Mouse (Mus musculus): ENCODE measurements around the gene Fgf13. TPM values are rescaled to one million over a fixed set of nuclear protein-coding genes. Genes with fewer than 3 reads are reported as not detected.
A peak's percentile ranks its signal among the peaks of the same experiment; 100 is the strongest.

The Fgf13 gene
- polyA plus RNA-seq (2015; fragmentation: Nextera tagmentation; extraction: Ambion mirVana), result 161 and 164 TPM in 2 replicates

- Histone ChIP-seq H3K9ac (peak within 1 kb of the TSS; percentile 78), H3K27me3 (no peaks in the 10 kb centered on the region), H3K4me3 (peak within 1 kb of the TSS; percentile 55), H3K4me2 (peak within 1 kb of the TSS; percentile 59), H3K36me3 (no peaks in the 10 kb centered on the region), H3K9me3 (no peaks in the 10 kb centered on the region), H3K4me1 (replicated peaks) (peaks cover 4% of the 10 kb centered on the region; the same call in 1 of the 2 replicates), H3K27ac (peak within 1 kb of the TSS; percentile 86)
- WGBS, result 16% methylated on average over 47 of the region's 47 CpGs
- peak; percentile 47 for ATAC-seq (ENCODE audit: low FRiP score)
Measured at GRCm38 (mm10) chrX:59567695-59568431, at the start of gene Fgf13. Gene Fgf13 (minus strand): TSS chrX:59568071.

- H3K27me3 ChIP-seq, result no peaks in the 10 kb centered on the region
- no peaks in the 10 kb centered on the region for H3K9me3 ChIP-seq
- no peak for ATAC-seq (ENCODE audit: low FRiP score)
- 69% methylated on average over 1 of the region's 1 CpGs for WGBS
- no peaks in the 10 kb centered on the region for H3K36me3 ChIP-seq
- no peak overlapping the region for H3K4me3 ChIP-seq
- no peak overlapping the region for H3K9ac ChIP-seq
- no peak overlapping the region for H3K27ac ChIP-seq
- no peaks in the 10 kb centered on the region for H3K4me1 ChIP-seq (replicated peaks)
- no peak overlapping the region for H3K4me2 ChIP-seq
Measured at GRCm38 (mm10) chrX:59606535-59606934, 38.7 kb upstream of the Fgf13 start.

- H3K36me3 ChIP-seq, result no peaks in the 10 kb centered on the region
- H3K4me2 ChIP-seq, result no peak overlapping the region
- no peak overlapping the region for H3K4me3 ChIP-seq
- H3K9me3 ChIP-seq, result no peaks in the 10 kb centered on the region
- no peaks in the 10 kb centered on the region for H3K27me3 ChIP-seq
- H3K4me1 ChIP-seq (replicated peaks), result no peaks in the 10 kb centered on the region
- 52% methylated on average over 5 of the region's 5 CpGs for WGBS
- H3K27ac ChIP-seq, result no peak overlapping the region
- H3K9ac ChIP-seq, result no peak overlapping the region
- no peak for ATAC-seq (ENCODE audit: low FRiP score)
Measured at GRCm38 (mm10) chrX:59589050-59589449, 21.2 kb upstream of the Fgf13 start.

- no peak overlapping the region for H3K4me3 ChIP-seq
- no peak for ATAC-seq (ENCODE audit: low FRiP score)
- WGBS, result 90% methylated on average over 11 of the region's 11 CpGs
Measured at GRCm38 (mm10) chrX:59585508-59586186, 17.8 kb upstream of the Fgf13 start.

GRCm38 (mm10) chrX:59584034-59584433 is 16.2 kb upstream of the Fgf13 start:
- Histone ChIP-seq H3K27ac (no peak overlapping the region), H3K9me3 (no peaks in the 10 kb centered on the region), H3K27me3 (no peaks in the 10 kb centered on the region), H3K9ac (no peak overlapping the region), H3K4me1 (replicated peaks) (no peaks in the 10 kb centered on the region), H3K4me2 (no peak overlapping the region), H3K4me3 (no peak overlapping the region), H3K36me3 (no peaks in the 10 kb centered on the region)
- ATAC-seq (ENCODE audit: low FRiP score), result no peak

More at GRCm38 (mm10) chrX:59585508-59586186, 17.8 kb upstream of the Fgf13 start:
- Histone ChIP-seq H3K36me3 (no peaks in the 10 kb centered on the region), H3K4me1 (replicated peaks) (no peaks in the 10 kb centered on the region), H3K27me3 (no peaks in the 10 kb centered on the region), H3K27ac (no peak overlapping the region), H3K4me2 (no peak overlapping the region), H3K9me3 (no peaks in the 10 kb centered on the region), H3K9ac (no peak overlapping the region)

- Histone ChIP-seq H3K9me3 (no peaks in the 10 kb centered on the region), H3K27ac (peak overlapping the region; percentile 86), H3K4me2 (peak overlapping the region; percentile 59), H3K36me3 (no peaks in the 10 kb centered on the region), H3K4me3 (peak overlapping the region; percentile 55), H3K9ac (peak overlapping the region; percentile 78), H3K4me1 (replicated peaks) (peaks cover 4% of the 10 kb centered on the region; the same call in 1 of the 2 replicates), H3K27me3 (no peaks in the 10 kb centered on the region)
- 19% methylated on average over 56 of the region's 75 CpGs for WGBS
- peak; percentile 70 for ATAC-seq (ENCODE audit: low FRiP score)
Measured at GRCm38 (mm10) chrX:59566826-59567694, 811 bp downstream of the Fgf13 start.

GRCm38 (mm10) chrX:59566017-59566679 is 1.7 kb downstream of the Fgf13 start:
- 20% methylated on average over 18 of the region's 18 CpGs for WGBS
- peak; percentile 67 for ATAC-seq (ENCODE audit: low FRiP score)
- peak overlapping the region; percentile 86 for H3K27ac ChIP-seq

GRCm38 (mm10) chrX:59547931-59548330 is 19.9 kb downstream of the Fgf13 start:
- no peak overlapping the region for H3K27ac ChIP-seq
- no peaks in the 10 kb centered on the region for H3K9me3 ChIP-seq
- no peaks in the 10 kb centered on the region for H3K4me1 ChIP-seq (replicated peaks)
- no peak overlapping the region for H3K4me3 ChIP-seq
- no peak overlapping the region for H3K9ac ChIP-seq
- H3K4me2 ChIP-seq, result no peak overlapping the region
- no peak for ATAC-seq (ENCODE audit: low FRiP score)
- WGBS, result 86% methylated on average over 2 of the region's 2 CpGs
- H3K36me3 ChIP-seq, result no peaks in the 10 kb centered on the region
- H3K27me3 ChIP-seq, result no peaks in the 10 kb centered on the region

More at GRCm38 (mm10) chrX:59566017-59566679, 1.7 kb downstream of the Fgf13 start:
- H3K4me2 ChIP-seq, result peak overlapping the region; percentile 59
- peaks cover 4% of the 10 kb centered on the region; the same call in 1 of the 2 replicates for H3K4me1 ChIP-seq (replicated peaks)
- no peaks in the 10 kb centered on the region for H3K27me3 ChIP-seq
- H3K9ac ChIP-seq, result peak overlapping the region; percentile 78
- H3K4me3 ChIP-seq, result peak overlapping the region; percentile 55
- no peaks in the 10 kb centered on the region for H3K36me3 ChIP-seq
- no peaks in the 10 kb centered on the region for H3K9me3 ChIP-seq

- WGBS, result 80% methylated on average over 4 of the region's 4 CpGs
- no peak for ATAC-seq (ENCODE audit: low FRiP score)
Measured at GRCm38 (mm10) chrX:59508273-59508672, 59.6 kb downstream of the Fgf13 start.

GRCm38 (mm10) chrX:59493388-59493787 is 74.5 kb downstream of the Fgf13 start:
- H3K4me3 ChIP-seq, result no peak overlapping the region
- no peak overlapping the region for H3K27ac ChIP-seq
- H3K4me2 ChIP-seq, result no peak overlapping the region
- no peaks in the 10 kb centered on the region for H3K36me3 ChIP-seq
- H3K9me3 ChIP-seq, result no peaks in the 10 kb centered on the region
- WGBS, result 61% methylated on average over 1 of the region's 1 CpGs
- ATAC-seq (ENCODE audit: low FRiP score), result no peak
- no peaks in the 10 kb centered on the region for H3K4me1 ChIP-seq (replicated peaks)
- no peak overlapping the region for H3K9ac ChIP-seq
- no peaks in the 10 kb centered on the region for H3K27me3 ChIP-seq

More at GRCm38 (mm10) chrX:59508273-59508672, 59.6 kb downstream of the Fgf13 start:
- H3K27ac ChIP-seq, result no peak overlapping the region
- no peaks in the 10 kb centered on the region for H3K27me3 ChIP-seq
- no peaks in the 10 kb centered on the region for H3K4me1 ChIP-seq (replicated peaks)
- no peaks in the 10 kb centered on the region for H3K9me3 ChIP-seq
- no peak overlapping the region for H3K4me3 ChIP-seq
- no peaks in the 10 kb centered on the region for H3K36me3 ChIP-seq
- H3K9ac ChIP-seq, result no peak overlapping the region
- no peak overlapping the region for H3K4me2 ChIP-seq

- H3K9me3 ChIP-seq, result no peaks in the 10 kb centered on the region
- no peak for ATAC-seq (ENCODE audit: low FRiP score)
- H3K4me3 ChIP-seq, result no peak overlapping the region
- no peaks in the 10 kb centered on the region for H3K36me3 ChIP-seq
- H3K9ac ChIP-seq, result no peak overlapping the region
- no peak overlapping the region for H3K27ac ChIP-seq
- no peaks in the 10 kb centered on the region for H3K4me1 ChIP-seq (replicated peaks)
- no peaks in the 10 kb centered on the region for H3K27me3 ChIP-seq
- H3K4me2 ChIP-seq, result no peak overlapping the region
- WGBS, result 69% methylated on average over 2 of the region's 2 CpGs
Measured at GRCm38 (mm10) chrX:59485426-59485825, 82.4 kb downstream of the Fgf13 start.

All from hindbrain, embryonic 13.5 days (tissue).